Mouse (Mus musculus) embryonic facial prominence, embryonic 15.5 days (tissue): ENCODE data around the gene Fst. TPM values are rescaled to one million over a fixed set of nuclear protein-coding genes. Genes with fewer than 3 reads are reported as not detected.

ENCODE experiments used
- ATAC-seq: fragments of 200-750 bp; cut with Nextera tagmentation; 2 replicates; pipeline ENCODE4 v1.8.0; 2017; ENCODE audit warnings: low read depth, moderate TSS enrichment; ENCODE audit not compliant: insufficient number of reproducible peaks, low FRiP score, low TSS enrichment
- H3K27ac ChIP-seq: fragments of 300-500 bp; sonication (generic); replicated peaks from 2 replicates; pipeline ENCODE4 v1.5.1; 2015; ENCODE audit warnings: mild to moderate bottlenecking, inconsistent platforms
- H3K27me3 ChIP-seq: fragments of 300-500 bp; sonication (generic); 2 replicates; pipeline ENCODE4 v1.6.1; 2015; ENCODE audit warnings: inconsistent platforms
- H3K36me3 ChIP-seq: fragments of 300-500 bp; sonication (generic); 2 replicates; pipeline ENCODE4 v1.6.1; 2015; ENCODE audit warnings: mild to moderate bottlenecking, inconsistent platforms
- H3K4me1 ChIP-seq: fragments of 300-500 bp; sonication (generic); 2 replicates; pipeline ENCODE4 v1.6.1; 2015; ENCODE audit warnings: inconsistent platforms
- H3K4me2 ChIP-seq: fragments of 300-500 bp; sonication (generic); replicated peaks from 2 replicates; pipeline ENCODE4 v1.6.1; 2015; ENCODE audit warnings: mild to moderate bottlenecking, inconsistent platforms
- H3K4me3 ChIP-seq: fragments of 300-500 bp; sonication (generic); replicated peaks from 2 replicates; pipeline ENCODE4 v1.5.1; 2015; ENCODE audit warnings: mild to moderate bottlenecking, inconsistent platforms
- H3K9ac ChIP-seq: fragments of 300-500 bp; sonication (generic); 2 replicates; pipeline ENCODE4 v1.6.1; 2015; ENCODE audit warnings: inconsistent platforms
- H3K9me3 ChIP-seq: fragments of 300-500 bp; sonication (generic); replicated peaks from 2 replicates; pipeline ENCODE4 v1.6.1; 2016; ENCODE audit warnings: inconsistent platforms
- WGBS: fragments of 180-500 bp; shearing (Covaris S2); methylation state at CpG from one replicate; pipeline ENCODE4 v1.1.7; 2015; 5-methylcytosine and 5-hydroxymethylcytosine counted together
- polyA plus RNA-seq: library from polyadenylated mRNA; unstranded; fragments of >200 nt; fragmentation: Nextera tagmentation; extraction: Ambion mirVana; gene quantifications from 2 replicates; pipeline ENCODE4 v1.2.1, GENCODE M21; 2015

Gene Fst
- polyA plus RNA-seq, 1 experiment from 2014 or later, result 65.3 TPM

DNA sequence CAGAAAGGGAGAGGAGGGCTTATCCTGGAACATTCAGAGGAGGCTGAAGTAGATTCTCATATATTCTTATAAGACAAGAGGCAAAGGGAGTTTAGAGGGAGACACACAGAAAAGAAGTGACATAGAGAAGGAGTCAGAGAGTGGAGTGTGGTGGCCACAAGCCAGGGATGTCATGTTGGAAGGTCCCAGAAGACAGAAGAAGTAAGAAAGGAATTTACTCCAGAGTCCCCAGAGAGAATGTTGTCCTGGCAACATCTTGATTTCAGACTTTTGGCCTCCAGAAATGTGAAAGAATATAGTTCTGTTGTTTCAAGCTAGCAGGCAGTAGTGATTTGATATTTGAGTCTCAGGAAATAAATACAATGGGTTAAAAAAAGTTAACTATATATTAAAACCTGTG lies 46.4 kb downstream of the Fst start:
- no peak overlapping the region for H3K4me3 ChIP-seq

GRCm38 (mm10) chr13:114406866-114407265 lies 51.9 kb downstream of the Fst start:
- Histone ChIP-seq H3K36me3 (no peaks in the 10 kb centered on the region), H3K27me3 (no peaks in the 10 kb centered on the region), H3K4me1 (no peaks in the 10 kb centered on the region), H3K9me3 (no peaks in the 10 kb centered on the region), H3K4me3 (no peak overlapping the region), H3K9ac (no peak overlapping the region), H3K4me2 (no peak overlapping the region), H3K27ac (no peak overlapping the region)
- no peak for ATAC-seq
- WGBS, result 17% methylated on average over 5 of the region's 5 CpGs

More for the DNA sequence above, 46.4 kb downstream of the Fst start:
- Histone ChIP-seq H3K4me1 (no peaks in the 10 kb centered on the region), H3K27ac (no peak overlapping the region), H3K36me3 (no peaks in the 10 kb centered on the region), H3K4me2 (no peak overlapping the region), H3K9me3 (no peaks in the 10 kb centered on the region), H3K27me3 (no peaks in the 10 kb centered on the region), H3K9ac (no peak overlapping the region)
- no peak for ATAC-seq

GRCm38 (mm10) chr13:114406424-114406823 lies 52.3 kb downstream of the Fst start:
- no peak for ATAC-seq
- H3K4me2 ChIP-seq, result no peak overlapping the region
- no peaks in the 10 kb centered on the region for H3K4me1 ChIP-seq
- WGBS, result 28% methylated on average over 5 of the region's 5 CpGs
- H3K27me3 ChIP-seq, result no peaks in the 10 kb centered on the region
- H3K9me3 ChIP-seq, result no peaks in the 10 kb centered on the region
- H3K4me3 ChIP-seq, result no peak overlapping the region
- H3K27ac ChIP-seq, result no peak overlapping the region
- H3K36me3 ChIP-seq, result no peaks in the 10 kb centered on the region
- no peak overlapping the region for H3K9ac ChIP-seq

DNA sequence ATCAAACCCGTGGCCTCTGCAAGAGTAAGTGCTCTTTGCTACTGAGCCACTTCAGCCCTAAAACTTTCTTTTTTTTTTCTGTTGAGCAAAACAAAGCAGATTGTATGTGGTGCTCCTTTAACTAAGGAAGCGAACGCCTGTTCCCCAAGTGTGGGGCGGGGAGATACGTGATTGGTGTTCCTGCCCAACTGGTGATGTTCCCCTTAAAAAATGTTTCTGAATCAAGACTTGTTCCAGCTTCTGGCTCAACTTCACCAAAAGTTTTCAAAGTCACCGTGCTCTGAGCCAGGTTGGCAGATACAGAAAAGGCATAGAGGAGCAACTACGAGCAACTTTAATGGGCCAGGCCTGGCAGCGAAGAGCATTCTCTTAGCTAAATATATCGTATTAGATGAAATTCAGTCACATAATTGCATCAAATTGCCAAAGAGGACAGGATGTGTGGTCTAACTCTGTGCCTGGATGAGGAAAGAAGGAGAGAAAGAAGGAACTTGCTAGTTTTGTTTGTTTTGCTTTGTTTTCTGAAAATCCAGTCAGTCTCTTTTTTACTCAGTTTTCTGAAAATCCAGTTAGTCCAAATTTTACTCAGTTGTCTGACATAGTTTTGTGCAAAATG lies 53.5 kb downstream of the Fst start:
- Histone ChIP-seq H3K27me3 (no peaks in the 10 kb centered on the region), H3K36me3 (no peaks in the 10 kb centered on the region), H3K27ac (no peak overlapping the region), H3K9me3 (no peaks in the 10 kb centered on the region), H3K4me2 (no peak overlapping the region), H3K4me3 (no peak overlapping the region), H3K4me1 (no peaks in the 10 kb centered on the region), H3K9ac (no peak overlapping the region)
- 70% methylated on average over 9 of the region's 9 CpGs for WGBS
- ATAC-seq, result no peak

Other genes with a start within 250 kb of the Fst start
- 249 and 264 TPM in 2 replicates for gene Ndufs4, start 70.7 kb downstream of the Fst start, polyA plus RNA-seq